Mouse (Mus musculus): Measurements from ENCODE around the gene Cdh16. TPM values are rescaled to one million over a fixed set of nuclear protein-coding genes. Genes with fewer than 3 reads are reported as not detected.

The Cdh16 gene
- total RNA-seq, 1 experiment, result not detected

DNA sequence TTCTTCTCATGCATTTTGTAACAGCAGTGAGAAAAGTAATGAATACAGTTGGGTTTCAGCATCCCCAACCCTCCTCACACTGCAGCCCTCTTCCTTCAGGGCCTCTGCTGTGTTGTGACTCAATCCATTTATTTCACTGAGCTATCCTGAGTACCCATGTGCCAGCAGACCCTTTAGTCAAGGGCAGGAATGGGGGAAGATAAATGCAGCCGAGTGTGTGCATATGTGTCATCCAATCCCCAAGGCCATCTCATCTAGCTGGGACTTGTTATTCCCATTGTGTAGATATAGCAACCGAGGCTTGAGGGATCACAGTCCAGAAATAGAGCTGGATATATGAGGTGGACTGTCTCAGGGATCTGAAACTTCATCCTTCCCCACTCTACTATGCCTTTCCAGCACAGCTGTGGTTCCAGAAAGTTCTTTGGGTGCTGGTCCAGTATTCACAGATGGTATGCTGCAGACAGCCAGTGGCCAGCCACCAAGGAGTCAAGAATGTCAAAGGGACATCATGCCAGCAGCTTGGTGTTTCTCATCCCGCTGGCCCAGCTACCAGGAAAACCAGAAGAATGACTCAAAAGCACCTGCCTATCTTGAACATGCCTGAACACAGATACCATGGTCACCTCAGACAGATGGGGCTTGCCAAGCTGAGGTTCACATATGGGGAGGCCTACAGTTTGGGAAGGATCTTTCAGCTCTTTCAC lies 11.0 kb upstream of the Cdh16 start:
- H3K9ac ChIP-seq (ENCODE audit: insufficient read depth, low read depth, low read length, poor library complexity, severe bottlenecking), result no peak overlapping the region
- peaks cover 0 to 11% of the 10 kb centered on the region in 2 experiments; a peak in 2 of 4 replicates for H3K4me1 ChIP-seq (ENCODE audit: control insufficient read depth in 2 of 2, insufficient read depth in 2 of 2, low read length in 2 of 2, poor library complexity in 1 of 2)
- TF ChIP-seq ZC3H11A (IDR thresholded peaks at IDR 0.05; ENCODE audit: borderline replicate concordance, low read depth, low read length) (no peak), ZNF384 (IDR thresholded peaks at IDR 0.05; ENCODE audit: low read depth, low read length) (no peak), CHD2 (IDR thresholded peaks at IDR 0.05; ENCODE audit: low read depth, low read length) (no peak), HCFC1 (IDR thresholded peaks at IDR 0.05; ENCODE audit: borderline replicate concordance, insufficient read depth, low read length) (no peak), MAFK (IDR thresholded peaks at IDR 0.05; ENCODE audit: insufficient read depth, low read depth, low read length) (no peak)
- in situ Hi-C loops (cut with MboI; ENCODE audit: low sequenced_read_pairs in 2 of 2, unreplicated experiment in 2 of 2), result loop anchor here in 1 of 2 experiments (25.0 kb wide), 1 partner anchor 627 kb away; the partner anchor contains the start of genes B3gnt9, Fbxl8, Hsf4 and Tradd
- no peak overlapping the region for H3K27ac ChIP-seq (ENCODE audit: insufficient read depth, low read depth, low read length, poor library complexity, severe bottlenecking)
- no peak for DNase-seq (ENCODE audit: low read depth, low spot score)
- no peaks in the 10 kb centered on the region for H3K36me3 ChIP-seq (ENCODE audit: control insufficient read depth, insufficient read depth, low read length, poor library complexity, severe bottlenecking)
- no peaks in the 10 kb centered on the region for H3K9me3 ChIP-seq (ENCODE audit: control insufficient read depth, insufficient read depth, low read depth, low read length)
- no peak overlapping the region for H3K4me3 ChIP-seq (ENCODE audit: insufficient read depth in 1 of 2, low read depth in 1 of 2, low read length in 2 of 2, poor library complexity in 1 of 2, severe bottlenecking in 1 of 2)

DNA sequence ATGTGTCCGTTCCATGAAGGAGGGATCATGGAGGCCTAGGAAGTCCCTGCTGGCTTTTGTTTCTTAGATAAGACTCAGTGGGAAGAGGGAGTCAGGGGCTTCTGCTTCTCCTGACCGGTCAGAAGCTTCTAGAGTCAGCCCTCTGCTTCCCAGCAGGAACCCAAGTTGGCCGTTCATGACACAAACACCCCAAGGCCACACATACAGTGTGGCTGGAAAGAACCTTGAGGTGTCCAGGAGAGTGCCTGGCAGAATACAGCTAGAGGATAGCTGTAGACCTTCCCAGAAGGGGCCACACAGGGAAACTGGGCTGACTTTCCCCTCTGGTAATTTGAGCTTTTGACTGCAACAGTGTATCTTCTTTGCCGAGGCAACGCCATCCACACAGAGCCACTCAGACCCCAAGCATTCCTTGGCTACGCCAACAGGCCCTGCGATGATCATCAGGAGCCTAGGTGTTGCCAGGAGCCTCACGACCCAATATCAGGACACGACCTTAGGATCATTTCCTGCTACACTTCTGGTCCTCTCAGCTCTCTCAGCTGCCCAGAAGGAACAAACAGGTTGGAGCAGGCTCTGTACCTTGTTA lies 9.1 kb upstream of the Cdh16 start:
- TF ChIP-seq HCFC1 (IDR thresholded peaks at IDR 0.05; ENCODE audit: borderline replicate concordance, insufficient read depth, low read length), result no peak
- TF ChIP-seq MAFK (IDR thresholded peaks at IDR 0.05; ENCODE audit: insufficient read depth, low read depth, low read length), result no peak
- no peak for TF ChIP-seq CHD2 (IDR thresholded peaks at IDR 0.05; ENCODE audit: low read depth, low read length)
- no peak for TF ChIP-seq ZNF384 (IDR thresholded peaks at IDR 0.05; ENCODE audit: low read depth, low read length)
- no peak for TF ChIP-seq ZC3H11A (IDR thresholded peaks at IDR 0.05; ENCODE audit: borderline replicate concordance, low read depth, low read length)
- in situ Hi-C loops (cut with MboI; ENCODE audit: low sequenced_read_pairs in 2 of 2, unreplicated experiment in 2 of 2), result loop anchor here in 1 of 2 experiments (25.0 kb wide), 1 partner anchor 629 kb away; the partner anchor contains the start of genes B3gnt9, Fbxl8, Hsf4 and Tradd
- Histone ChIP-seq H3K9me3 (ENCODE audit: control insufficient read depth, insufficient read depth, low read depth, low read length) (no peaks in the 10 kb centered on the region), H3K36me3 (ENCODE audit: control insufficient read depth, insufficient read depth, low read length, poor library complexity, severe bottlenecking) (no peaks in the 10 kb centered on the region), H3K27ac (ENCODE audit: insufficient read depth, low read depth, low read length, poor library complexity, severe bottlenecking) (no peak overlapping the region), H3K4me1 (ENCODE audit: control insufficient read depth in 2 of 2, insufficient read depth in 2 of 2, low read length in 2 of 2, poor library complexity in 1 of 2) (peaks cover 0 to 11% of the 10 kb centered on the region in 2 experiments; a peak in 2 of 4 replicates), H3K4me3 (ENCODE audit: insufficient read depth in 1 of 2, low read depth in 1 of 2, low read length in 2 of 2, poor library complexity in 1 of 2, severe bottlenecking in 1 of 2) (no peak overlapping the region), H3K9ac (ENCODE audit: insufficient read depth, low read depth, low read length, poor library complexity, severe bottlenecking) (no peak overlapping the region)
- DNase-seq (ENCODE audit: low read depth, low spot score), result no peak

DNA sequence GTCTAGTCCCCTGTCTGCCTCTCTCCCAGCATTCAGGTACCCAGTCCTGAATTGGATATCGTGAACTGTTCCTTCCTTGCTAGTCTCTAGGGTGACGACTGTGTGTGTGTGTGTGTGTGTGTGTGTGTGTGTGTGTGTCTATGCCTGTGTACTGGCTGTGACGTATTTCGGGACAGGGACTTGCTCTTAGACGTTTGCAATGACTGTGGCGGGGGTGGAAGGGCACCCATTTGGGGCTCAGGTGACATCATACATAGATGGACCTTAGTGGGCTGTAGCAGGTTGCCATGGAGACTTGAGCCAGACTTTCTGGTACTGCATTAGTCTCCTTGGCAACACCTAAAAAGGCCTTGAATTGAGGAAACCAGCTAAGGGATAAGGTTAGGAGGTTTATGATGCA lies 8.3 kb upstream of the Cdh16 start:
- H3K9ac ChIP-seq (ENCODE audit: insufficient read depth, low read depth, low read length, poor library complexity, severe bottlenecking), result no peak overlapping the region
- in situ Hi-C loops (cut with MboI; ENCODE audit: low sequenced_read_pairs in 2 of 2, unreplicated experiment in 2 of 2), result loop anchor here in 1 of 2 experiments (25.0 kb wide), 1 partner anchor 630 kb away; the partner anchor contains the start of genes B3gnt9, Fbxl8, Hsf4 and Tradd
- H3K4me1 ChIP-seq (ENCODE audit: control insufficient read depth in 2 of 2, insufficient read depth in 2 of 2, low read length in 2 of 2, poor library complexity in 1 of 2), result peaks cover 0 to 11% of the 10 kb centered on the region in 2 experiments; a peak in 2 of 4 replicates
- TF ChIP-seq CHD2 (IDR thresholded peaks at IDR 0.05; ENCODE audit: low read depth, low read length) (no peak), MAFK (IDR thresholded peaks at IDR 0.05; ENCODE audit: insufficient read depth, low read depth, low read length) (no peak), ZC3H11A (IDR thresholded peaks at IDR 0.05; ENCODE audit: borderline replicate concordance, low read depth, low read length) (no peak), HCFC1 (IDR thresholded peaks at IDR 0.05; ENCODE audit: borderline replicate concordance, insufficient read depth, low read length) (no peak), ZNF384 (IDR thresholded peaks at IDR 0.05; ENCODE audit: low read depth, low read length) (no peak)
- H3K4me3 ChIP-seq (ENCODE audit: insufficient read depth in 1 of 2, low read depth in 1 of 2, low read length in 2 of 2, poor library complexity in 1 of 2, severe bottlenecking in 1 of 2), result no peak overlapping the region
- no peak overlapping the region for H3K27ac ChIP-seq (ENCODE audit: insufficient read depth, low read depth, low read length, poor library complexity, severe bottlenecking)
- H3K36me3 ChIP-seq (ENCODE audit: control insufficient read depth, insufficient read depth, low read length, poor library complexity, severe bottlenecking), result no peaks in the 10 kb centered on the region
- H3K9me3 ChIP-seq (ENCODE audit: control insufficient read depth, insufficient read depth, low read depth, low read length), result no peaks in the 10 kb centered on the region
- DNase-seq (ENCODE audit: low read depth, low spot score), result no peak

DNA sequence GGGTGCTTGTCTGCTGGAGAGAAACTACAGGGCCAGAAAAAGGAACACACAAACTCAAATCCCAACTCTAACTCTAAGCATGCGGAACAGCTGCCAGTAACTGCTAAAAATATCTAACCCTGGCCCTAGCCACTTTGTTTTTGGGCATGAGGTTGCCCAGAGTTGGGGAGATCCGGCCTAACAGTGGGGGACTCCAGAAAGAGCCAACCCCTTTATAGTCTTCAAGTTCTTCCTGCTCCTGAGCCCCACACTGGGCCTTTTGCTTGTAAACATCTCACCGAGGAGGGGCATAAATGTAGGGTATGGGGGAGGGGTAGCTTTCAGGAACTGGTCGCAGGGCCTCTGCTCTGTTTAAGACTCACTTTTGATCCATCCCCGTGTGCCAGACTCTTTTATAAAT lies 7.8 kb upstream of the Cdh16 start:
- no peak overlapping the region for H3K9ac ChIP-seq (ENCODE audit: insufficient read depth, low read depth, low read length, poor library complexity, severe bottlenecking)
- H3K27ac ChIP-seq (ENCODE audit: insufficient read depth, low read depth, low read length, poor library complexity, severe bottlenecking), result no peak overlapping the region
- no peak overlapping the region for H3K4me3 ChIP-seq (ENCODE audit: insufficient read depth in 1 of 2, low read depth in 1 of 2, low read length in 2 of 2, poor library complexity in 1 of 2, severe bottlenecking in 1 of 2)
- peaks cover 0 to 11% of the 10 kb centered on the region in 2 experiments; a peak in 2 of 4 replicates for H3K4me1 ChIP-seq (ENCODE audit: control insufficient read depth in 2 of 2, insufficient read depth in 2 of 2, low read length in 2 of 2, poor library complexity in 1 of 2)
- no peaks in the 10 kb centered on the region for H3K36me3 ChIP-seq (ENCODE audit: control insufficient read depth, insufficient read depth, low read length, poor library complexity, severe bottlenecking)
- DNase-seq (ENCODE audit: low read depth, low spot score), result no peak
- no peaks in the 10 kb centered on the region for H3K9me3 ChIP-seq (ENCODE audit: control insufficient read depth, insufficient read depth, low read depth, low read length)
- TF ChIP-seq CHD2 (IDR thresholded peaks at IDR 0.05; ENCODE audit: low read depth, low read length), result no peak
- in situ Hi-C loops (cut with MboI; ENCODE audit: low sequenced_read_pairs in 2 of 2, unreplicated experiment in 2 of 2), result loop anchor here in 1 of 2 experiments (25.0 kb wide), 1 partner anchor 630 kb away; the partner anchor contains the start of genes B3gnt9, Fbxl8, Hsf4 and Tradd
